Mouse (Mus musculus): ENCODE data around the gene Furin.

Furin gene

GRCm38 (mm10) chr7:80405188-80405695, at the start of gene Furin:
TSS of gene Furin (minus strand) at chr7:80405436.
- no peak for DNase-seq

- no peak for DNase-seq
These were observed 49.5 kb upstream of the Furin start for GRCm38 (mm10) chr7:80454786-80455185.

DNA sequence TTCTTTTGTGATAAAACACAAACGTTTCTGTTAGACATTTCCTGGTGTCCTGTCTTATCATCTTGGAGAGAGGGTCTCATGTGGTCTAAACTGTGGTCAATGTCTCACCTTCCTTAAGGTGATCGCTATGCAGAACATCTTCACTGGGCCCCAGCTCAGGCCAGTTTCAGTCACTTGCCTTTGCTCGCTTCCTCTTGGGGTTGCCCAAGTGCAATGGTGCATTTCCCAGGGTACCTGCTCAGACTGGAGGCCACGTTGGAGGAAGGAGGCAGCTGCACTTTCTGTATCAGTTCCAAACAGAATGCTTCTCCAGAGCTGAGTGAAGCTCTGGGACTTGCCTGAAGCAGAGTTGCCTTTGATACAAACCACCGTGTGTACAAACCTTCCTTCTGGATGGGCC, 48.8 kb upstream of the Furin start:
- DNase-seq, result no peak

DNA sequence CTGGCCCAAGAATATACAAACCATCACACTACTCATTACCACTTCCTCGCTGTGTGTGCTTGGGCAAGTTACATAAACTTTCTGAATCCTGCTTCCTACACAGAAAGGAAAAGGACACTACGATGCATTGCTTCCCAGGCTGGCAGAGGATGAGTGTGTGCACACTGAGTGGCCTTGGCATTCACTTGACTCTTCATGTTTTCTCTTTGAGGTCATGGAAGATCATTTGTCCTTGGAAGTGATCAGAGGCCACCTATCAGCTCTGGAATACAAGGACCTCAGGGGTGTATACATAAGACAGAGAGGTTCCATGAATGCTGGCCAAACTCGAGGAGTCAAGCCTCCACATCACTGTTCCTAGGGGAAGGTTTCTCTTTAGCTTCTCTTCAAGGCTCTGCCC, 47.9 kb upstream of the Furin start:
- DNase-seq, result no peak

GRCm38 (mm10) chr7:80452241-80452640, 47.0 kb upstream of the Furin start:
- no peak for DNase-seq

DNA sequence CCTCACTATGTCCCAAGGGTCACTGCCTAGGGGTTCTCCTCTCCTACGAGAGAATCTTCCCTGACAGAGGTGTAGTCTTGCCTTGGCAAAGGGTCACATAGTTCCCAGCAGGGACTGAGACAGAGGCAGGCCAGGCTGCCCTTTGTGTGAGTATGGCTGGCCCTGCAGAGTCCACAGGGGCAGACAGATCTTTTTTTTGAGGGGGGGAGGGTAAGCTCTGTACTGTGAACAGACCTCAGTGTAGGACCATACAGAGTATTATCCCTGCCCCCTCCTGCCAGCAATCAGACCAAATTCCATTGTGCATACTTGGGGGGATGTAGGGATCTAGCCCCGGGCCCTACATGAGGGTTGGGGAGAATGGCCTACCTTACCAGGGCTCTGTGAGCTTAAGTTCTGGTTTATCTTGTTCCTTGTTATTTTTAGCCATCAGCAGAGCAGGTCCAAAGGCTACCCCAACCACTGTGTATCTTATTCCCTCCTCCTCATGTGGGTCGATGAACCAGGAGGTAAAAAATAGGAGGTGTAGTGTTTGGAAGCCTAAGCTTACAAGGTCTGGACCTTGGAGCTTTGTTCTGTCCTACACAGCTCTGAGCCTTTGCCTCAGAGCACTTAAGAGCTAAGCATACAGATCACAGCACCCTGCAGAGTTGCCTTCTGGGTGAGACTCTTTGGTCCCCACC, 46.5 kb upstream of the Furin start:
- no peak for DNase-seq

GRCm38 (mm10) chr7:80450354-80450753, 45.1 kb upstream of the Furin start:
- DNase-seq, result peak; percentile 90

GRCm38 (mm10) chr7:80449620-80450091, 44.4 kb upstream of the Furin start:
- DNase-seq, result no peak

- DNase-seq, result no peak
These were observed 42.1 kb upstream of the Furin start for GRCm38 (mm10) chr7:80447336-80447735.

GRCm38 (mm10) chr7:80446221-80446878, 41.1 kb upstream of the Furin start:
- DNase-seq, result peak; percentile 90

- peak; percentile 97 for DNase-seq
These were observed 40.3 kb upstream of the Furin start for GRCm38 (mm10) chr7:80445492-80445891.

GRCm38 (mm10) chr7:80444401-80445249, 39.4 kb upstream of the Furin start:
- DNase-seq, result peak; percentile 95

DNA sequence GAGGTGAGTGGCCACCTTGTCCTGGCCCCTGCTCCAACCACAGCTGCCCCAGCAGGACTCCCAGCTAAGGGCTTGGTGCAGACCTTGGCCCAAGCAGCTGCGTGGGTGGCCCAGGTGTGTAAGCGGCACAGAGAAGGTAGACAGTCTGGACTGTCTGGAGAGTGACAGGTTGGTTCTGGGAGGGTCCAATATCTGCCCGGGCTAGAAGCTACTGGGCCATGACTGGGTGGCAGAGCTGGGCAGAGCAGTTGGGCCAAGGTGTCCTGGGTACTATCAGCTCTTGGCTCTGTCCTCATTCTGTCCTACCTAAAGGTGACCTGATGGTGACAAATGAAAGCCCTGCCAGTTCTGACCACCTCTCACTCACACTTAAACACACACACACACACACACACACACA, 37.9 kb upstream of the Furin start:
- peak; percentile 91 for DNase-seq

GRCm38 (mm10) chr7:80441986-80442904, 37.0 kb upstream of the Furin start:
- DNase-seq, result peak; percentile 93

GRCm38 (mm10) chr7:80440685-80441084, 35.4 kb upstream of the Furin start:
- no peak for DNase-seq

- peak; percentile 96 for DNase-seq
These were observed 34.7 kb upstream of the Furin start for GRCm38 (mm10) chr7:80439789-80440488.

DNA sequence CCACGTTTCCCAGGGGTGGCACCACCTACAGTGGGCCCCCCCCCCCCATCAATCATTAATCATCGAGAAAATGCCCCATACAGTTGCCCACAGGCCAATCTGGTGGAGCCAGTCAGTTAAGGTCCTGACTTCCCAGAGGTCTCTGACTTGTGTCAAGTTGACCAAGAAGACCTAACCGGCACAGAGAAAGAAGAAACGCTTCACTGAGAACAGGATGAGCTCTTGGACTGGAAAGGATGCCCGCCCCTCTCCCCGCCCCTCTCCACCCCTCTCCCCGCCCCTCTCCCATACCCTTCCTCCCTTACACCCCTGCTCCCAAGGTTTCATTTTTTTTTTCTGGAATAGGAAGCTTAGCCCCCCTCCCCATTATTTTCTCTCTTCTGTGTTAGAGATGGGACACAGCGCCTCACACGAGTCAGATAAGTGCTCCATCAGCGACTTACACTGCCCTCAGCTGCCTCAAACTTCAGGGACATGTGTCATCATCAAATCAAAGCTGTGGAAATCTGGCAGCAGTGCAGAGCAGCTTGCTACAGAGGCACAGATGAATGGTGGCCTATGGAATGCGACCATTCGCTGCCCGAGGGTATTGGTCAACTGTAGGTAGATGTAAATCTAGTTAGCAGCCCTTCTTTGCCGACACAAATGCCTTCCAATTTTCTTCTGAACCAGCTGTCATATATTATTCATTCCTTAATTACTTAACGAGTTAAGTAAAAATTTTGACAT, 34.0 kb upstream of the Furin start:
- DNase-seq, result peak; percentile 91

DNA sequence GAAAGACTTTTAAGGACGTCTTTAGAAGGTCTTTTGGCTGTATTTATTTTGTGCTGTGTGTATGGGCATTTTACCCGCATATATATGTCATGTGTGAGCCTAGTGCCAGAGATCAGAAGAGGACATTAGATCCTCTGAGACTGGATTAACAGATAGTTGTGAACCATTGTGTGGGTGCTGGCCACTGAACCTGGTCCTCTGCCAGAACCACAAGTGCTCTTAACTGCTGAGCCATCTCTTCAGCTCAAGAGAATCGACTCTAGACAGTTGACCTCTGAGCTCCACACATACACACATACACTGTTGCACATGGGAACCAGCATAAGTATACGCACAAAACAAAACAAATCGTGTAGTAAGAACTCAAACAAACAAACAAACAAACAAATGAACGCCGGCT, 31.3 kb upstream of the Furin start:
- no peak for DNase-seq

GRCm38 (mm10) chr7:80435594-80435993, 30.4 kb upstream of the Furin start:
- DNase-seq, result peak; percentile 84

DNA sequence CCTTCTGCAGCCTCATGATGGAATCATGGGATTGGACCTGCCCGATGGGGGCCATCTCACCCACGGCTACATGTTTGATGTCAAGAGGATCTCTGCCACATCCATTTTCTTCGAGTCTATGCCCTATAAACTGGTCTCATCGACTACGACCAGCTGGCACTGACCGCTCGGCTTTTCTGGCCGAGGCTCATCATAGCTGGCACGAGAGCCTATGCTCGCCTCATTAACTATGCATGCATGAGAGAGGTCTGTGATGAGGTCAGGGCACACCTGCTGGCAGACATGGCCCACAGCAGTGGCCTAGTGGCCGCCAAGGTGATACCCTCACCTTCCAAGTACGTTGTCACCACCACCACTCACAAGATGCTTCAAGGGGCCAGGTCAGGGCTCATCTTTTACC, 24.4 kb upstream of the Furin start:
- no peak for DNase-seq

- no peak for DNase-seq
These were observed 22.5 kb upstream of the Furin start for GRCm38 (mm10) chr7:80427730-80428129.

Data from heart, adult 11 months (tissue).